Mouse (Mus musculus): ENCODE results near the gene Birc3.

GRCm38 (mm10) chr9:7900965-7901364 lies 28.0 kb upstream of the Birc3 start:
- TF ChIP-seq CTCF (IDR thresholded peaks at IDR 0.05; ENCODE audit: borderline replicate concordance, insufficient read depth, low read depth, low read length) (no peak), POLR2A (IDR thresholded peaks at IDR 0.05; ENCODE audit: borderline replicate concordance, insufficient read depth, low read length) (no peak)
